8 mouse cellular contexts compared by ENCODE assay signal in the genomic region with DNA sequence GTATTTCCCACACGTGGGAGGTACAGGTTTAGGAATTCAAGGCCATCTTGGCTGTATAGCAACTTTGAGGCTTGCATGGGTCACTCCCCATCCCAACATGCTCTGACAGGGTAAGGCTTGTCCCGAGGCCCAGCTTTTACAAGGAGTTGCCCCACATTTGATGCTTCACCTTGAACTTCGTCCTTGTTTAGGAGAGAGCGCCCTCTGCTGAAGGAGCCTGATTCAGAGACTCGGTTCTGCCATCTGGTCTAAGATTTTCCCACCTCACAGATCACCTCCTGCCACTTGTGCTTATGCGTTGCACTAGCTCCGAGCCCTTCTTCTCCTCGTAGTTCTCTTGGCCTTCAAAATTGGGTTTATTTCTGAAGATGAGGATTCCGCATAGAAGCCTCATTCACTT.
A peak's percentile ranks its signal among the peaks of the same experiment; 100 is the strongest.
DNase-seq lines count a peak whose midpoint lies in the region; ATAC-seq and TF ChIP-seq lines count a peak whose summit lies in the region.

No protein-coding gene starts in this region.

- H3K4me3 ChIP-seq in forebrain, postnatal 0 days (ENCODE audit: low read depth, low read length) = no peak overlapping the region
- H3K4me3 ChIP-seq in forebrain, embryonic 16.5 days (replicated peaks; ENCODE audit: low read length) = no peak overlapping the region
- H3K4me3 ChIP-seq in midbrain, postnatal 0 days (ENCODE audit: low read depth, low read length) = no peak overlapping the region
- H3K4me3 ChIP-seq in midbrain, embryonic 13.5 days (replicated peaks) = no peak overlapping the region
- H3K4me3 ChIP-seq in midbrain, embryonic 11.5 days (ENCODE audit: low read depth, low read length) = no peak overlapping the region

- no peaks in the 10 kb centered on the region for H3K36me3 ChIP-seq in forebrain, postnatal 0 days (ENCODE audit: insufficient read depth)
- no peaks in the 10 kb centered on the region for H3K36me3 ChIP-seq in forebrain, embryonic 16.5 days (ENCODE audit: control insufficient read depth, insufficient read depth)
- no peaks in the 10 kb centered on the region for H3K36me3 ChIP-seq in midbrain, postnatal 0 days (ENCODE audit: insufficient read depth, low read length)
- H3K36me3 ChIP-seq in midbrain, embryonic 13.5 days = no peaks in the 10 kb centered on the region
- H3K36me3 ChIP-seq in midbrain, embryonic 11.5 days (ENCODE audit: control insufficient read depth, insufficient read depth, low read length) = no peaks in the 10 kb centered on the region

- no peaks in the 10 kb centered on the region for H3K9me3 ChIP-seq in forebrain, postnatal 0 days (ENCODE audit: low read length)
- H3K9me3 ChIP-seq in forebrain, embryonic 16.5 days (ENCODE audit: control insufficient read depth, low read length) = no peaks in the 10 kb centered on the region; the same call in 1 of the 2 replicates
- H3K9me3 ChIP-seq in midbrain, postnatal 0 days (ENCODE audit: low read length) = no peaks in the 10 kb centered on the region
- no peaks in the 10 kb centered on the region; the same call in 1 of the 2 replicates for H3K9me3 ChIP-seq in midbrain, embryonic 13.5 days
- no peaks in the 10 kb centered on the region for H3K9me3 ChIP-seq in midbrain, embryonic 11.5 days (ENCODE audit: control insufficient read depth, low read length)

- no peaks in the 10 kb centered on the region for H3K4me1 ChIP-seq in forebrain, postnatal 0 days (ENCODE audit: insufficient read depth)
- peaks cover 5% of the 10 kb centered on the region for H3K4me1 ChIP-seq in forebrain, embryonic 16.5 days (replicated peaks; ENCODE audit: control insufficient read depth, insufficient read depth, low read length)
- no peaks in the 10 kb centered on the region for H3K4me1 ChIP-seq in midbrain, postnatal 0 days (ENCODE audit: insufficient read depth, low read length)
- no peaks in the 10 kb centered on the region for H3K4me1 ChIP-seq in midbrain, embryonic 13.5 days (replicated peaks)
- H3K4me1 ChIP-seq in midbrain, embryonic 11.5 days (ENCODE audit: control insufficient read depth, insufficient read depth, low read length) = peaks cover 3% of the 10 kb centered on the region; the same call in 1 of the 2 replicates

- no peak for ATAC-seq in forebrain, postnatal 0 days
- ATAC-seq in forebrain, embryonic 16.5 days = no peak
- ATAC-seq in midbrain, postnatal 0 days (ENCODE audit: low FRiP score) = no peak
- no peak for ATAC-seq in midbrain, embryonic 13.5 days
- ATAC-seq in midbrain, embryonic 11.5 days (ENCODE audit: low FRiP score) = no peak

- peak; percentile 37 for DNase-seq in forebrain, postnatal 0 days
- DNase-seq in midbrain, postnatal 0 days (ENCODE audit: low spot score) = peak; percentile 27
- peak; percentile 42 for DNase-seq in cerebellum, adult 8-10 months
- peak; percentile 46 to 66 for DNase-seq in heart, postnatal 10 days
- peak; percentile 39 for DNase-seq in naive thymus-derived CD4-positive, alpha-beta T cell, adult 2 months (ENCODE audit: low read depth)
- DNase-seq in midbrain, embryonic 11.5 days (ENCODE audit: low spot score, missing footprints) = no peak

- no peak overlapping the region for H3K9ac ChIP-seq in forebrain, postnatal 0 days
- no peak overlapping the region for H3K9ac ChIP-seq in forebrain, embryonic 16.5 days (replicated peaks; ENCODE audit: low read depth, low read length)
- H3K9ac ChIP-seq in midbrain, postnatal 0 days (replicated peaks; ENCODE audit: low read length, poor library complexity, severe bottlenecking) = no peak overlapping the region
- no peak overlapping the region for H3K9ac ChIP-seq in midbrain, embryonic 13.5 days (replicated peaks)
- H3K9ac ChIP-seq in midbrain, embryonic 11.5 days (ENCODE audit: low read length) = no peak overlapping the region

- 69% methylated on average over 9 of the region's 9 CpGs for WGBS in forebrain, postnatal 0 days
- 63% methylated on average over 9 of the region's 9 CpGs for WGBS in forebrain, embryonic 16.5 days
- 80% methylated on average over 9 of the region's 9 CpGs for WGBS in midbrain, postnatal 0 days
- WGBS in midbrain, embryonic 13.5 days = 80% methylated on average over 9 of the region's 9 CpGs
- 79% methylated on average over 9 of the region's 9 CpGs for WGBS in midbrain, embryonic 11.5 days

- H3K27me3 ChIP-seq in forebrain, postnatal 0 days (ENCODE audit: insufficient read depth, low read length) = no peaks in the 10 kb centered on the region
- H3K27me3 ChIP-seq in forebrain, embryonic 16.5 days (replicated peaks; ENCODE audit: control insufficient read depth, insufficient read depth, low read length) = no peaks in the 10 kb centered on the region
- H3K27me3 ChIP-seq in midbrain, postnatal 0 days (ENCODE audit: insufficient read depth, low read length) = no peaks in the 10 kb centered on the region
- H3K27me3 ChIP-seq in midbrain, embryonic 13.5 days = no peaks in the 10 kb centered on the region
- no peaks in the 10 kb centered on the region for H3K27me3 ChIP-seq in midbrain, embryonic 11.5 days (ENCODE audit: control insufficient read depth, insufficient read depth, low read length)

- no peak overlapping the region for H3K4me2 ChIP-seq in forebrain, postnatal 0 days (ENCODE audit: low read depth)
- H3K4me2 ChIP-seq in forebrain, embryonic 16.5 days (ENCODE audit: low read length) = no peak overlapping the region
- no peak overlapping the region for H3K4me2 ChIP-seq in midbrain, postnatal 0 days (ENCODE audit: low read depth, low read length, poor library complexity, severe bottlenecking)
- no peak overlapping the region for H3K4me2 ChIP-seq in midbrain, embryonic 13.5 days (replicated peaks)
- H3K4me2 ChIP-seq in midbrain, embryonic 11.5 days = no peak overlapping the region

- intact Hi-C loops in heart, postnatal 10 days (cut with DNase I) = no loop called here

- TF ChIP-seq CTCF in forebrain, postnatal 0 days (IDR thresholded peaks at IDR 0.05; ENCODE audit: low read depth) = peak; percentile 59
- peak; percentile 63 for TF ChIP-seq CTCF in midbrain, postnatal 0 days (IDR thresholded peaks at IDR 0.05)

- H3K27ac ChIP-seq in forebrain, postnatal 0 days (ENCODE audit: low read depth, low read length) = no peak overlapping the region
- H3K27ac ChIP-seq in forebrain, embryonic 16.5 days (ENCODE audit: low read length) = no peak overlapping the region
- H3K27ac ChIP-seq in midbrain, postnatal 0 days (ENCODE audit: low read depth, low read length) = no peak overlapping the region
- H3K27ac ChIP-seq in midbrain, embryonic 13.5 days = no peak overlapping the region
- no peak overlapping the region for H3K27ac ChIP-seq in midbrain, embryonic 11.5 days (ENCODE audit: low read depth, low read length)
